Mouse (Mus musculus): ENCODE measurements around the gene Dmrtc2.
"Not testable (repeated sequence)": the region's sequence is repeated elsewhere in the genome, so short reads cannot be mapped to it uniquely, and the experiment has no call there.

The Dmrtc2 gene

GRCm38 (mm10) chr7:24877588-24877987 lies 7.7 kb downstream of the Dmrtc2 start:
- DNase-seq: no peak

DNA sequence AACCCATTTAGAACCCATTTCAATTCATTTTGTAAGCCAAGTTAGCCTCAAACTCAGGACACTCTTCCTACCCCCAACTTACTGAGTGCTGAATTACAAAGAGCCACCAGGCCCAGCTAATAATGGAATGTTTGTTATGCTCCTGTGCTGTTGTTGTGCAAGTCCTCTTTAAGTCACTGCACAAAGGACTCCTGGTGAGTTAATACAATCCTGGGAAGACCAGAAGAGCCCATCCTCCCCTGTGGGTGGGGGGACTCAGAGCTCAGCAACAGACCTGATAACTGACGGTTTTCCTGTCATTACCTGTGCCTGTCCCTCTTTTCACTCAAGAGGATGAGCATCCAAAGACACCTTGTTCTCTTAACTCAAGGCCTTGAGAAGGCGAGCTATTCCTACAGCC lies 9.8 kb downstream of the Dmrtc2 start:
- no peak for DNase-seq

GRCm38 (mm10) chr7:24882416-24883199 lies 12.8 kb downstream of the Dmrtc2 start:
- no peak for DNase-seq

GRCm38 (mm10) chr7:24883896-24884692 lies 14.2 kb downstream of the Dmrtc2 start, which contains the start of gene Rps19:
Rps19 (plus strand) TSS chr7:24884371.
- DNase-seq: peak; percentile 100

- peak; percentile 59 for DNase-seq
Measured at GRCm38 (mm10) chr7:24884693-24885291, 14.9 kb downstream of the Dmrtc2 start.

DNA sequence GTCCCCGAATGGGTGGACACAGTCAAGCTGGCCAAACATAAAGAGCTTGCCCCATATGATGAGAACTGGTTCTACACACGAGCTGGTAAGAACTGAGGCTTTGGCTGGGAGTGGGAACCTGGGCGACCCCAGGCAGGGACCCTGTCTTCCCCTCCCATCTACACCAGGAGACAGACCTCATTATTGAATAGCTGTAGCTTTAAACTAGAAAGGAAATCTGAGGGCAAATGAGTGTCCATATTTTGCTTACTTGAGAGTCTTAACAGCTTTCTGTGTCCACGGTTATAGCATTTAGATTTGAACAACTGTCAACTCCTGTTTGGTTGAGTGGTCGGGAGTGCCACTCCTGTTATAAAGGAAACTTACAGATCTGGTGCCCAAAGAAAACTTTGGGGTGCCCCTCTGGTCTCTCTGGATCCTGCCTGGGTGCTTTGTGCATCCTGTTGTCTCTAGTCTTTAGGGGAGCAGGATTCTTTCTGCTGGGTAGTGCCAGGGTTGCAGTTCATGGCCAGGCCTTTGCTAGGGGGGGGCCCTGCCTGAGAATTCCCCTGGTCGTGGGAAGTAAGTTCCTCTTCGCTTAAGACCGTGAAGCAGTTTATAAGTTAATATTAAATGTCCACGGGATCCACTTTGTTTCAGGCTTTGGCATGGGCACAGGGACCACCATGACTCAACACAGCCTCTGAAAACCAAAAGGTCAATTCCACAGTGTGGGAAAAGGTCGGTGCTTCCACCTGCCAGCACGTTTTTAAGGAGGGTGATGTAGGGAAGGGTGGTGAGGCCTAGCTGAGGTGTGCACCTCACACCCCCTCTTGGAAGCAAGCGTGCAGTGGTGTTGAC lies 15.8 kb downstream of the Dmrtc2 start:
- DNase-seq: no peak

DNA sequence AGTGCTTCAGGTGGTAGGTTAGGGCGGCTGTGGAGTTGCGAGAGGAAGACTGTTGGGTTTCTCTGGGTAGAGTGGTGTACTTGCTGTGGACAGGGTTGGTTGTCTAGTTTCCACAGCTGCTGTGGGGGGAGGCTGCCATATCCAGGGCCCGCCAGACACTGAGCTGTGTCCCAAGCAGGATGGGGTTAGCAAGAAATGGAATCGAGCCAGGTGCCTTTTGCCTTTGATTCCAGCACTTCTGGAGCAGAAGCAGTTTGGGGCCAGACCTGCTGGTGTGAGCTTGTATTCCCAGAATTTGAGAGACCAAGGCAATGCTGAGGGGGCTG lies 16.4 kb downstream of the Dmrtc2 start:
- DNase-seq: peak; percentile 48

DNA sequence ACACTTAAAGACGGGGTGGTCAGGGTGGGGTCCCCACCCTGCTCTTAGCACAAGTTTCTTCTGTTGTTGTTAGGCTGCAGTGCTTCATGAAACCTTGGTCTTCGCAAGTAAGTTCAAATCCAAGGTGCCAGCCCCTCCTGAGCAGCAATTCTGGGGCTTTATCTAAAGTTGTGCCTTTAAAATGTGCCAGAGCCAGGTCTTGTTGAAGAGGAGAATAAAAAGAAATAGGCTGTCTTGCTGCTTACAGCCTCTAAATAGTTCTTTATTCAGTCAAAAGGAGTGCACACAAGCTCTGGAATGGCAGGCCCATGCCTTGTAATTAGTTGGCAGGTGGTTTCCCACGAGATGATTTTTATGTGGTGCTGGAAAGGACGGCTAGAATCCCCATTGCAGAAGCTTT lies 17.2 kb downstream of the Dmrtc2 start:
- no peak for DNase-seq

- DNase-seq: no peak
Measured at GRCm38 (mm10) chr7:24889431-24890220, 19.8 kb downstream of the Dmrtc2 start.

GRCm38 (mm10) chr7:24890281-24891216 lies 20.7 kb downstream of the Dmrtc2 start:
- DNase-seq: peak; percentile 86

GRCm38 (mm10) chr7:24891241-24892124 lies 21.6 kb downstream of the Dmrtc2 start:
- DNase-seq: no peak

DNA sequence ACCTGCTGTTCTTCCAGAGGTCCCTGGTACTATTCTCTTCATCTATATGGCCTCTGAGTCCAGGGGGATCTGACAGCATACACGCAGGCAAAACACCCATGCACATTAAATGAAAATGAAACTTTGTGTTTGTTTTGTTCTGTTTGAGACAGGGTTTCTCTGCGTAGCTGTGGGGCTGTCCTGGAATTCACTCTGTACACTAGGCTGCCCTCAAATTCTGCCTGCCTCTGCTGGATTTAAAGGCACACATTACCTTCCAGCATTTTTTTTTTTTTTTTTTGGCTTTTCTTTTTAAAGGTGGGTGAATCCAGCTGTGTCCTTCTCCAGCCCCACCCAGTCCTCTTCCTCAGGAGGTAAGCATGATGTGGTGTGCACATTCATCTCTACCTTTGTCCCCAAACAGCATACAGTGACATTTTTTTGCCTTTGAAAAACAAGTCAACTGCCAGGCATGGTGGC lies 22.3 kb downstream of the Dmrtc2 start:
- DNase-seq: no peak

- DNase-seq: not testable (repeated sequence)
Measured at GRCm38 (mm10) chr7:24895749-24896148, 25.9 kb downstream of the Dmrtc2 start.

GRCm38 (mm10) chr7:24896269-24896668 lies 26.4 kb downstream of the Dmrtc2 start:
- no peak for DNase-seq

GRCm38 (mm10) chr7:24897224-24897623 lies 27.4 kb downstream of the Dmrtc2 start, which contains the start of gene Cd79a:
Cd79a (plus strand) TSS chr7:24897381.
- no peak for DNase-seq

DNA sequence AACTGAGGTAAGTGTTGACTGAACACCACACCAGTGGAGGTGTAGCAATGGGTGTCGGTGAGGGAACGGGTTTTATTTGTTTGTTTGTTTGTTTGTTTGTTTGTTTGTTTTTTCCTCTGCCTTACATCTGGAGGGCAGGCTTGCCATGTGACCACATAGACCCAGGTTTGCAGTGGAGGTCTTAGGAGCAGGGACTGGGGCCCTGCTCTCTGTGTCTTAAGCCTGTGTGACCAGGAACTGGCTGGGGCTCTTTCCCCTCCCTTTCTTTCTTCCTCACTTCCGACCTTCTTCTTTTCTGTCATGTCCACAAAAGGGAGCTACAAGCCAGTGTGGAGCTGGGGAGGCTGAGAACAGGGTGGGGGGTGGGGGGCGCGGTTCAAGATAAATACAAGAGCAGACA lies 28.1 kb downstream of the Dmrtc2 start:
- DNase-seq: no peak

DNA sequence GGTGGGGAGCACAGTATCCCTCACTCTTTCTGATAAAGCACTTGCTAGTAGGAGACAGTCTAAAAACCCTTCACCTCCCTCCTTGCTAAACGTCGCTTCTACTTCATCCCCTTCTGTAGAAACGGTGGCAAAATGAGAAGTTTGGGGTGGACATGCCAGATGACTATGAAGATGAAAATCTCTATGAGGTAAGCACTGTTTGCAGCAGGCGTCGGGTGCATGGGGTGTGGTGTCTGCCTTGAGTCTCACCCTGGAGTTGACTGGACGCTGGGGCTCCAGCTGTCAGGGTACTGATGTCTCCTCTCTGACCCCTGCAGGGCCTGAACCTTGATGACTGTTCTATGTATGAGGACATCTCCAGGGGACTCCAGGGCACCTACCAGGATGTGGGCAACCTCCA lies 31.3 kb downstream of the Dmrtc2 start:
- DNase-seq: no peak

- DNase-seq: peak; percentile 32
Measured at GRCm38 (mm10) chr7:24901842-24902241, 32.0 kb downstream of the Dmrtc2 start.

DNA sequence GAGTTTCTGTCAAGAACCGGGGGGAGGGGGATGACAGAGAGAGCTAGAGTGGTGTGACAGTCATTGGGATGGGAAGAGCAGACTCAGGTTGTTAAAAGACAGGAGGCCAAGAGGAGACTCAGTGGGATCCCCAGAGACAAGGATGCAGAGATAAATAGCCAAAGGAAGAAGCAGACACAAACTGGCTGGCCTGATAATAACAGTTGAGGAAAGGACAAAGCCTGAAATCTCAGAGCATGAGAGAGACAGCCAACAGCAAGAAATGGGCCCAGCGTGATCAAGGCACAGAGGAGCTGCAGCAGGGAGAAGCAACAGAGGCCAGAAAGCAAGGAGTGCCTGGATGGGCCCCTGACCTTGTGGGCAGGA lies 32.4 kb downstream of the Dmrtc2 start:
- no peak for DNase-seq
